Mouse (Mus musculus) frontal cortex, postnatal 25 days (tissue): ENCODE measurements around the gene Cklf.
"Not testable (repeated sequence)": the region's sequence is repeated elsewhere in the genome, so short reads cannot be mapped to it uniquely, and the experiment has no call there.

Source experiments
- DNase-seq, 2 experiments: peaks; one replicate each; pipeline ENCODE4 v3.0.0; 2022; ENCODE audit warnings: low spot score in 2 of 2

The Cklf gene

GRCm38 (mm10) chr8:104250439-104251367, at the start of gene Cklf:
TSS of gene Cklf (plus strand) at chr8:104250861.
- peak; percentile 57 to 59 for DNase-seq

GRCm38 (mm10) chr8:104201622-104202021, 49.0 kb upstream of the Cklf start:
- DNase-seq: no peak

GRCm38 (mm10) chr8:104202320-104202719, 48.3 kb upstream of the Cklf start:
- DNase-seq: no peak

GRCm38 (mm10) chr8:104205292-104205691, 45.4 kb upstream of the Cklf start:
- no peak for DNase-seq

GRCm38 (mm10) chr8:104217601-104218000, 33.1 kb upstream of the Cklf start:
- no peak for DNase-seq

- DNase-seq: peak; percentile 18 to 35
Measured at GRCm38 (mm10) chr8:104219079-104219478, 31.6 kb upstream of the Cklf start.

- DNase-seq: peak; percentile 69 to 72
Measured at GRCm38 (mm10) chr8:104219806-104220205, 30.9 kb upstream of the Cklf start.

GRCm38 (mm10) chr8:104227048-104227447, 23.6 kb upstream of the Cklf start:
- no peak for DNase-seq

GRCm38 (mm10) chr8:104230377-104230776, 20.3 kb upstream of the Cklf start:
- no peak for DNase-seq

GRCm38 (mm10) chr8:104232039-104232438, 18.6 kb upstream of the Cklf start:
- DNase-seq: no peak

- DNase-seq: no peak
Measured at GRCm38 (mm10) chr8:104232919-104233318, 17.7 kb upstream of the Cklf start.

GRCm38 (mm10) chr8:104234573-104234972, 16.1 kb upstream of the Cklf start:
- DNase-seq: no peak

- DNase-seq: no peak
Measured at GRCm38 (mm10) chr8:104239418-104239861, 11.2 kb upstream of the Cklf start.

GRCm38 (mm10) chr8:104242038-104242644, 8.5 kb upstream of the Cklf start:
- DNase-seq: no peak

- DNase-seq: no peak
Measured at GRCm38 (mm10) chr8:104246621-104247020, 4.0 kb upstream of the Cklf start.

GRCm38 (mm10) chr8:104247054-104247907, 3.4 kb upstream of the Cklf start:
- DNase-seq: no peak

- DNase-seq: no peak
Measured at GRCm38 (mm10) chr8:104247908-104248275, 2.8 kb upstream of the Cklf start.

GRCm38 (mm10) chr8:104248276-104248675, 2.4 kb upstream of the Cklf start, which contains the start of gene Tk2:
TSS of gene Tk2 (minus strand) at chr8:104248558.
- DNase-seq: peak; percentile 52 to 68

- DNase-seq: no peak
Measured at GRCm38 (mm10) chr8:104249442-104249996, 1.1 kb upstream of the Cklf start.

- DNase-seq: no peak
Measured at GRCm38 (mm10) chr8:104251461-104251860, 800 bp downstream of the Cklf start.

GRCm38 (mm10) chr8:104253016-104253415, 2.4 kb downstream of the Cklf start:
- DNase-seq: no peak

- not testable (repeated sequence) for DNase-seq
Measured at GRCm38 (mm10) chr8:104261802-104262201, 11.1 kb downstream of the Cklf start.
